Mouse (Mus musculus) gastrocnemius, postnatal 4 days (tissue): ENCODE results near the gene Zyx. TPM values are rescaled to one million over a fixed set of nuclear protein-coding genes. Genes with fewer than 3 reads are reported as not detected.
A peak's percentile ranks its signal among the peaks of the same experiment; 100 is the strongest.

Experiments
- DNase-seq, 2 experiments: peaks; one replicate each; pipeline ENCODE4 v3.0.0; 2021 to 2022; ENCODE audit warnings: low spot score in 2 of 2, mixed read lengths in 2 of 2
- total RNA-seq, 2 experiments: library from RNA; stranded (reverse); gene quantifications; 2 replicates each; pipeline ENCODE4 v1.2.3; 2021

The Zyx gene
- total RNA-seq, 2 experiments from 2014 or later = 113 to 128 TPM

GRCm38 (mm10) chr6:42350021-42350967 is 864 bp downstream of the Zyx start:
- peak; percentile 84 to 86 for DNase-seq

DNA sequence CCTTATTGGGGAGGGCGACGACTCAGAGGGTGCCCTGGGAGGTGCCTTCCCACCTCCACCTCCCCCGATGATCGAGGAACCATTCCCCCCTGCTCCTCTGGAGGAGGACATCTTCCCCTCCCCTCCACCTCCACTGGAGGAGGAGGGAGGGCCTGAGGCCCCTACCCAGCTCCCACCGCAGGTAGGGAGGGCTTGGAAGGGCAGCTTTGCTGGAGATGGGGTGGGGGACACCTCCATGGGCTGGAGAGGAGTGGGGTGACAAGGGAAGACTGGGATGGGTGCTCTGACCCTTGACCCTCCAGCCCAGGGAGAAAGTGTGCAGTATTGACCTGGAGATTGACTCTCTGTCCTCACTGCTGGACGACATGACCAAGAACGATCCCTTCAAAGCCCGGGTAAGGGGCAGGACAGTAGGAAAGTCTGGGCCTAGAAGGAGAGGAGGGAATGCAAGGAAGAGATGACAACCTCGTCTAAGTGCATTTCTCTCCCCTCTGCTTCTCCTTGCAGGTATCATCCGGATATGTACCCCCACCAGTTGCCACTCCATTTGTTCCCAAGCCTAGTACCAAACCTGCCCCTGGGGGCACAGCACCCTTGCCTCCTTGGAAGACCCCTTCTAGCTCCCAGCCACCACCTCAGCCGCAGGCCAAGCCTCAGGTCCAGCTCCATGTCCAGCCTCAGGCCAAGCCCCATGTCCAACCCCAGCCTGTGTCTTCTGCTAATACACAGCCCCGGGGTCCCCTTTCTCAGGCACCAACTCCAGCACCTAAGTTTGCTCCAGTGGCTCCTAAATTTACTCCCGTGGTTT is 1.7 kb downstream of the Zyx start:
- DNase-seq = no peak

DNA sequence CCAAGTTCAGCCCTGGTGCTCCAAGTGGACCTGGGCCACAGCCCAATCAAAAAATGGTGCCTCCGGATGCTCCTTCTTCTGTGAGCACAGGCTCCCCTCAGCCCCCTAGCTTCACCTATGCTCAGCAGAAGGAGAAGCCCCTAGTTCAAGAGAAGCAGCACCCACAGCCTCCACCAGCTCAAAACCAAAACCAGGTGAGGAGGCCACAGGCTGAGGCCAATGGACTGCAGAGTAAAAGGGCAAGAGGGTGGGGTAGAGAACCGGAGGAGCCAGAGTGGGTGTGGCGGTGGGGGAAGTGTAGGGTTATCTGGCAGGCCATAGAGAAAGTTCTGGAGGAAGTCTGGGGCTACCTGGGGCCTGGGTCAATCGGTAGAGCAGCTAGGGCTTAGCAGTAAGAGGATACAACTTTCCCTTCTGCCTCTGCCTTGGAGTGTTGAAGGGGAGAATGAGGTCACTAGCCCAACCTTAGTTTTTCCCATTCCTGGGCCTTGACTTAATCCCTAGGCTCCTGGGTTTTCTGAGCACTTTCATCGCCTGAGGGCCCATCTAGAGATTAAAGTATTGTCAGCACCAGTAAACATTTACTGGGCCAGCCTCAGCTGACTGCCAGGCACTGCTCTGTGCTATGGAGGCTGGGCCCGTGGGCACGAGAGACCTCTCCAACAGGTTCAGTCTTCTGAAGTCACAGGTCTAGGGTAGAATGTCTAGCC is 2.5 kb downstream of the Zyx start:
- DNase-seq = no peak

DNA sequence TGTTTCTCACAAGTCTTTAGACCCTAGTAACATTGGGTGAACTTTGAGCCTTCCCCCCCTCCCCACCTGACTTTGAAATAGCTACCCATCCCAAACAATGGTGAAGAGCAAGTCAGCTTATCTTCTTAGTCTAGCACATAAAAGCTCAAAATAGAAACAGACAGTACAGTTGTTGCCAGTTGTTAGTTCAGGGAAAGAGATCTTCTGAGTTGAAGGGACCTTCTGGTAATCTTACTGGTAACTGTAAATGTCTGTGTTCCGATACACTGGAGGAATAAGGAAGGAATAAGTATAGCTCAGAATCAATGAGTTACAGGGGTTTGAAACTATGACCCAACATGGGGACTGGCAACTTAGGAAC is 3.0 kb downstream of the Zyx start:
- no peak for DNase-seq

DNA sequence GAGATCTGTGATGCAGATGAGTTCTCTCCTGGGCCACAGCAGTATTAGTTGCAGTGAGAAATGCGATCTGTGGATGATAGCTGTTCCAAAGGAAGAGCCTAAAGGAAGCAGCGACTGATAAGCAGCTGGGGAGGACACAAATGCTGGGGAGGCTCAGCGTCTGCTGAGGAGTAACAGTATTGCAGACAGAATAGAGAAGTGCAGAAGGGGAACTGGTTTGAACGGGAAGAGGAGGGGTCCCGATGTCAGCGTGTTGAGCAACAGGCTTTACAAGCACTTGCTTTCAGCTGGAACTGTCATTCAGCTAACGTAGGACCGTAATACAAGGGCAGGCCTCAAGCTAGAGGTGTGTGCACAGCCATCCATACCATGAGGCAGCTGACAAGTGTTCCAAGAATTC is 3.8 kb downstream of the Zyx start:
- no peak for DNase-seq

DNA sequence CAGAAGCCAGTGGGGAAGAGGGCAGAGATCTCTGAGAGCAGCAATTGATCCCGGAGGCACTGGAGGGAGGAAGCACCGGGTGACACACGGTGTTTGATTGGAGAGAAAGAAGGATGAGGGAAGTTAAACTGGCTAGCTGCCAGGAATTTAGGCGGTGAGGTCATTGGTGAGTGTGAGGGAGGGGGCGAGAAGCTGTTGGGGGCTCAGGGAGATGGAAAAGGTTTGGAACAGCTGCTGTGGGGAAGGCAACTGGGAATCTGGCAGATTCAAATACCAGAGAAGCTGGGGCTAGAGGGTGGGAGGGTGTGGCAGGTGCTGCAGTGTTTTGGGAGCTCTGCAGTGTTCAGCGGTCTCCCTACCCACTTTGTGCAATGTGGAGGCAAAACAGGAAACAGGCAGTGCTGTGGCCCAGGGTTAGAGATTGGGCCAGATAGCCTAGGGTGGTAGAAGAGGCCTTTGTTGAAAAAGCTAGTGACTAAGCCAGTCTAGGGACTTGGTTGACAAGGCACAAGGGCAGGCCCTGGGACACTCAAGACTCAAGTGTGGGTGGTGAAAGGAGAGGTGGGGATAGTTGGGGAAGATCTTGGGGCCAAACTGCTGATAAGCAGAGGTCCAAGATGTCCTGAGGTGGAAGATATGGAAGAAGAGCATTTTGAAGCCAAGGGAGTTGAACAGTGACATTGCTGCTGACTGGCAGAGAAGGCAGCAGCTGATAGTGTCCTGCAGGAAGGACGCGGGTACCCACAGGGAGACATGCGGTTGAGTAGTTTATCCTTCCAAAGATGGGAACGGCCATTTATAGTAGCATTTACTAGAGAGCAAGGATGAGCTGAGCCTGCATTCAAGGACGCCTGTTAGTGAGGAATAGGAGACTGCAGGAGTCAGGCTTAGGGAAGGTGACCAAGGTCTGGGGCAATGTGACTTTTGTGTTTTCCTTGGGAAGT is 4.9 kb downstream of the Zyx start:
- peak in 1 of 2 experiments; percentile 58 for DNase-seq

DNA sequence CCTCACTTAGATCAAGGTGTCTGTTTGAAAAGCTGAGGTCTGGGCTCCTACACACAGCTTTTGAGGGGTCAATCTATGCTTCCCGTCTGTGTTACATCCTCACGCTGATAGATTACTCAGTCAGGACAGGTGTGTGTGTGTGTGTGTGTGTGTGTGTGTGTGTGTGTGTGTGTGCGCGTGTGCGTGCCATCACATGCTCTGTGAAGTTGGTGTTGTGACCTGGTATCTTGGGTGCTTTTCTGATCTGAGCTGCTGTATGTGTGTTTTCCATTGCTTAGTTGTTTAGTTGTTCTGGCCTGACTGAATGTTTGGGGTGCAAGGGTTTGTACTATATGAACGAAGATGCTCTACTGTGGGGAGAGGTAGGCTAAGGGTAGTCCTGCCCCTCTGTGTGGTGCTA is 5.9 kb downstream of the Zyx start:
- no peak for DNase-seq

- DNase-seq = no peak
These were observed 6.6 kb downstream of the Zyx start for GRCm38 (mm10) chr6:42355794-42356600.

- no peak for DNase-seq
These were observed 7.5 kb downstream of the Zyx start for GRCm38 (mm10) chr6:42356913-42357312.

DNA sequence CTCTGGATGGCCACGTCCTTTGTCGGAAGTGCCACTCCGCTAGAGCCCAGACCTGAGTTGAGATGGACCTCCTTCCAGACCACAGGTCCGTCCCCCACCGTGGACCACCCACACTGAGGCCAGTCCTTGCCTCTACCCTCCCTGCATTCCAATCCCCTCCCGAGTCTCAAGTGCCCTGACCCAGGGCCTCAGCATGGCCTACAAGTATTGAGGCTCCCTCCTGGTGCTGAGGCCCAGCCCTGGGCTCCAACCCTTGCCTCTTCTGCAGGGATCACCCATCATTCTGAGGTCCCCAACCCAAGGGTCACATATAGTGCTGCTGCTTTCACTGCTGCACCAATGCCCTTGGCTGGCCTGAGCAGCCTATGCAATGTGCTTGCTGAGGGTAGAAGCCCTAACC is 8.5 kb downstream of the Zyx start:
- DNase-seq = no peak

- no peak for DNase-seq
These were observed 9.5 kb downstream of the Zyx start for GRCm38 (mm10) chr6:42358901-42359300.

- no peak for DNase-seq
These were observed 10.1 kb downstream of the Zyx start for GRCm38 (mm10) chr6:42359364-42360147.

- DNase-seq = no peak
These were observed 10.9 kb downstream of the Zyx start for GRCm38 (mm10) chr6:42360231-42360840.

DNA sequence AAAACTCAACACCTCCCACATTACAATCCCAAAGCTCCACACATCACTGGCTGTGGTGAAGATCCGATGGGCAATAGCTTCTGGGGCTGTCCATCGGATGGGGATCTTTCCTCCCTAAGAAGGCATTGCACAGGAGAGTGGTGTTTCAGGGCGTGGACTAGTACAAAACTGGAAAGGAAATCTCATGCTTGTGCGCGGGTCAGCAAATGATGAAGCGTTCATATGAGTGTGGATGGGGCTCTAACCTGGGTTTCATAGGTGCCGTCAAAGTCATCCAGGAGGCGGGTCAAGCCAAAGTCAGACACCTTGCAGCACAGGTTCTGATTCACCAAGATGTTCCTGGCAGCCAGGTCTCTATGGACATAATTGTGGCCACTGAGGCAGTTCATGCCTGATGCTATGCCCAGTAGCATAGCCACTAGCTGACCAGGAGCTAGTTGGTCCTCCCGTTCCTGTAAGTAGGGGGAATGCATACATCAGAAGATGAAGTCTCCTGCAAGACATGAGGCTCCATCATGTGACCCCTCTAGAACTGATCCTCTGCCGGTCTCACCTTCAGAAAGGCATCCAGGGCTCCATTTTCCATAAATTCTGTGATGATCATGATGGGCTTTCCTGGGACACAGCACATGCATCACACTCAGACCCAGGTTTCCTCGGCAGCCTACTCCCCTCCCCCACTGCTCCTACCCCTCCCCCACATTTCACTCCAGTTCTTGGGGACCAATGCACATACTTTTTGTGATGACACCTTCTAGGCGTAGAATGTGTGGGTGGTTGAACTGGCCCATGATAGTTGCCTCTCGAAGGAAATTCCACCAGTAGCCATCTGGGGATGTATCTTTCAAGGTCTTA is 11.8 kb downstream of the Zyx start:
- no peak for DNase-seq

DNA sequence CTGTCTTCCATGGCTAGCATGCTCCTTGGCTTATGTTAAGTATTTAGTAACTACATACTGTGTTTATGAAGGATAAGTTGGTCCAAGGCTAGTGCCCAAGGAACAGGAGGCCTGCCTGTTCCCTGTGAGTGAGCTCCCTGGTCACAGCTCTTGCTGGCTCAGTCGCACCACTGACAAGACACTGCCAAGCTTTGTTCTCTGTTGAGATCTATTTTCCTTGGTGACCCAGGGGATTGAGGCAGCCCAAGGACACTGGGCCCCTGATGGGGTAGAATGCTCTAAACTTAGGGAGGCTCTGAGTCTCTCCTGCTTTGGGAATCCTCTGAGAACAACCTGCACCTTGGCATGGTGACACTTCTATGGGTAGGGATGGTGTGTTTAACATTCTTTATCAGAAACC is 12.6 kb downstream of the Zyx start:
- no peak for DNase-seq

GRCm38 (mm10) chr6:42362497-42362896 is 13.1 kb downstream of the Zyx start:
- no peak for DNase-seq

DNA sequence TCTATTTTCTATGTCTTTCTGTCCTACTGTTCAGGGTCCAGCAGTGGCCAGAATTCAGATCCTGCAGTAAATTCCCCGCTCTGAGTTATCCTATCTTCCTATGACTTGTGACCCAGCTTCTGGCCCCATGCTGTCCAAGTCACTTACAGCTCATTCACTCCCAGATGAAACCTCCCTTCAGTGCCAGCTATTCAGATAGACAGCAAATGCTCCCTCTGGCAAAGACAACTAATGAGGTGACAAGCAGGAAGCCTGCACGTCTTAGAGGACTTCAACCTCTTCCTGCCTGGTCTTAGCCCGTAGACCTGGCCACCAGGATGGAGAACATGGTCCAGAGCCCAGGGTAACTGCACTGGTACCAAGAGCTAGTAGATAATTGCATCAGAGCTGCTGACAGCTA is 13.5 kb downstream of the Zyx start:
- DNase-seq = no peak
